ENCODE assay signal across 11 mouse cellular contexts in the genomic region with DNA sequence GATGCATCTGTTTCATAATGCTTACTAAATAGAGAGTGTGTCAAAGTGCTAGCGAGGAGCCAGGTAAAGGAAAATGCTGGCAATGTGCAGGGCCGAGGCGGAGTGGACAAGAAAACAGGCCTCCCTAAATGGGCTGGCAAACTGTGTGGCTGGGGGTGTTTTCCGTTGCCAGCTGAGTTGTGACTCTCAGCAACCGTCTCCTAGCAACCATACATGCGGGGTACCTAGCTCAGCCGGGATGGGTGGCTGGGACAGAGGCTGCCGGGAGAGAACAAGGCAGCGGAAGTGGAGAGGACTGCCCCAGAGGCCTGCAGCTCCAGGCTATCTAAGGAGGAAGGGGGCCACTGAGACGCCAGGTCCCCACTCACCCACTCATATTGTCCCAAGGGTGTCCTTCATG.
DNase-seq lines count a peak whose midpoint lies in the region; ATAC-seq and TF ChIP-seq lines count a peak whose summit lies in the region.
"Had no signal": no experiment of that assay in that cellular context is flagged by ENCODE, and none has a peak within 500 bp of the region (broad histone marks: within the 10 kb centered on the region; RNA-seq: fewer than 3 reads in every experiment).

No protein-coding gene starts in this region.

- H3K27ac ChIP-seq in cortical plate, adult 2 months (ENCODE audit: insufficient read depth, low read length), result peak overlapping the region; percentile 40
- 0 out of 2 replicates have a peak overlapping the region, but pooled peaks have one; percentile 13 for H3K27ac ChIP-seq in neural tube, embryonic 13.5 days (replicated peaks)
- no peak overlapping the region for H3K27ac ChIP-seq in intestine, embryonic 15.5 days

- no peaks in the 10 kb centered on the region for H3K27me3 ChIP-seq in neural tube, embryonic 13.5 days
- no peaks in the 10 kb centered on the region for H3K27me3 ChIP-seq in intestine, embryonic 15.5 days (replicated peaks)

- H3K4me1 ChIP-seq in cortical plate, adult 2 months (ENCODE audit: control insufficient read depth, insufficient read depth, low read length), result peaks cover 26% of the 10 kb centered on the region
- peaks cover 14% of the 10 kb centered on the region for H3K4me1 ChIP-seq in neural tube, embryonic 13.5 days (replicated peaks)
- H3K4me1 ChIP-seq in intestine, embryonic 15.5 days (replicated peaks), result no peaks in the 10 kb centered on the region

- no peak for TF ChIP-seq POLR2A in cortical plate, adult 2 months (IDR thresholded peaks at IDR 0.05; ENCODE audit: extremely low read depth, insufficient read depth, low read length)

- no peaks in the 10 kb centered on the region for H3K36me3 ChIP-seq in neural tube, embryonic 13.5 days
- H3K36me3 ChIP-seq in intestine, embryonic 15.5 days, result no peaks in the 10 kb centered on the region

- no peaks in the 10 kb centered on the region for H3K9me3 ChIP-seq in neural tube, embryonic 13.5 days
- H3K9me3 ChIP-seq in intestine, embryonic 15.5 days, result no peaks in the 10 kb centered on the region

- ATAC-seq in neural tube, embryonic 13.5 days (ENCODE audit: low read depth), result peak; percentile 74; the same call in 1 of the 2 replicates
- ATAC-seq in intestine, embryonic 15.5 days, result no peak
- ATAC-seq: inflammation-experienced regulatory T-cells, adult 6 months had no signal

- no peak overlapping the region for H3K4me3 ChIP-seq in cortical plate, adult 2 months (ENCODE audit: insufficient read depth, low read length)
- H3K4me3 ChIP-seq in neural tube, embryonic 13.5 days, result no peak overlapping the region
- no peak overlapping the region for H3K4me3 ChIP-seq in intestine, embryonic 15.5 days (replicated peaks)
- H3K4me3 ChIP-seq: erythroblast, embryonic 14.5 days had no signal

- TF ChIP-seq CTCF in cortical plate, adult 2 months (IDR thresholded peaks at IDR 0.05; ENCODE audit: extremely low read depth, insufficient read depth, low read length), result no peak

- peak; percentile 66 to 83 for DNase-seq in frontal cortex, adult 2 months (ENCODE audit: extremely low spot score in 1 of 2, low spot score in 1 of 2)
- peak; percentile 69 to 83 for DNase-seq in left cerebral cortex, adult 18-20 months (ENCODE audit: low spot score in 2 of 2)
- DNase-seq in gastrocnemius, postnatal 25 days, result no peak
- DNase-seq in Muller cell, postnatal 12 days (ENCODE audit: inconsistent ontology term), result no peak
- DNase-seq in adrenal gland, adult 2 months, result no peak
- DNase-seq: lung, embryonic 14.5 days had no signal

- H3K4me2 ChIP-seq in neural tube, embryonic 13.5 days, result no peak overlapping the region
- H3K4me2 ChIP-seq in intestine, embryonic 15.5 days (replicated peaks), result no peak overlapping the region
- H3K4me2 ChIP-seq: lung, embryonic 14.5 days had no signal

- 22% methylated on average over 10 of the region's 10 CpGs for WGBS in neural tube, embryonic 13.5 days
- WGBS in intestine, embryonic 15.5 days, result 38% methylated on average over 10 of the region's 10 CpGs

- 0 out of 2 replicates have a peak overlapping the region, but pooled peaks have one; percentile 17 for H3K9ac ChIP-seq in neural tube, embryonic 13.5 days
- H3K9ac ChIP-seq in intestine, embryonic 15.5 days, result no peak overlapping the region
- H3K9ac ChIP-seq: lung, embryonic 14.5 days had no signal

Comparison
In these comparisons a context has a peak if more than half of its experiments do, and no peak if none do; other contexts are left out.
1. DNase-seq: peak in frontal cortex, adult 2 months (2 of 2) and left cerebral cortex, adult 18-20 months (2 of 2); none in gastrocnemius, postnatal 25 days (single experiment), Muller cell, postnatal 12 days (single experiment) and adrenal gland, adult 2 months (single experiment).